Mouse (Mus musculus) small intestine, adult 2 months (tissue): ENCODE data around the gene Apoa1.

Source experiments
- CTCF ChIP-seq: fragments of 200-500 bp; IDR thresholded peaks from 2 replicates; pipeline ENCODE4 v1.5.1; 2012; ENCODE audit warnings: low read depth, mild to moderate bottlenecking, control low read depth, inconsistent platforms, low read length, moderate library complexity, mixed read lengths; ENCODE audit not compliant: insufficient replicate concordance, insufficient read length; ENCODE audit errors: extremely low read depth
- POLR2A ChIP-seq: fragments of 200-500 bp; IDR thresholded peaks from 2 replicates; pipeline ENCODE4 v1.6.1; 2012; ENCODE audit warnings: low read depth, mild to moderate bottlenecking, control low read depth, inconsistent platforms, low read length, moderate library complexity

DNA sequence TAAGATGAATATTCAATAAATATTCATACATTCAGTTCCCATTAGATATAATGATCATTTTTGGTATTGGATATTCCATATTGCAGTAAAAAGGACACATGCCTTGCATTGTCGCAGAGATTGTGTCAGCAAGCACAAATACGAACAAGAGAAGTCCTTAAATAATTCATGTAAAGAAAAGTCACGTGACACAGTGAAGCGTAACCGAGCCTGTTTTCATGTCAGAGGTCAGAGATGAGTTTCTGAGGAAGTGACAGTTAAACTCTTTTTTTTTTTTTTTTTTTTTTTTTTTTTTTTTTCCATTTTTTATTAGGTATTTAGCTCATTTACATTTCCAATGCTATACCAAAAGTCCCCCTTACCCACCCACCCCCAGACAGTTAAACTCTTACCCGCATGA lies 35.7 kb upstream of the Apoa1 start:
- TF ChIP-seq POLR2A, result no peak
- TF ChIP-seq CTCF, result no peak
